Mouse (Mus musculus) neutrophil, adult 5-6 weeks (primary cell): ENCODE measurements around the gene Pard6a. TPM values are rescaled to one million over a fixed set of nuclear protein-coding genes. Genes with fewer than 3 reads are reported as not detected.

Experiments used
- ATAC-seq: fragments of 151-379, 151-347 bp; 2 replicates; pipeline ENCODE4 v1.8.0; 2017; ENCODE audit warnings: mild to moderate bottlenecking, moderate TSS enrichment; ENCODE audit not compliant: insufficient number of reproducible peaks, poor library complexity, low FRiP score, severe bottlenecking; ENCODE audit errors: extremely low read depth
- total RNA-seq: library from RNA; stranded (forward); fragments of 200-1000 nt; gene quantifications from 2 replicates; pipeline ENCODE4 v1.2.3, GENCODE M21; 2017

Gene Pard6a
- total RNA-seq: 3.8 and 4.7 TPM in 2 replicates

DNA sequence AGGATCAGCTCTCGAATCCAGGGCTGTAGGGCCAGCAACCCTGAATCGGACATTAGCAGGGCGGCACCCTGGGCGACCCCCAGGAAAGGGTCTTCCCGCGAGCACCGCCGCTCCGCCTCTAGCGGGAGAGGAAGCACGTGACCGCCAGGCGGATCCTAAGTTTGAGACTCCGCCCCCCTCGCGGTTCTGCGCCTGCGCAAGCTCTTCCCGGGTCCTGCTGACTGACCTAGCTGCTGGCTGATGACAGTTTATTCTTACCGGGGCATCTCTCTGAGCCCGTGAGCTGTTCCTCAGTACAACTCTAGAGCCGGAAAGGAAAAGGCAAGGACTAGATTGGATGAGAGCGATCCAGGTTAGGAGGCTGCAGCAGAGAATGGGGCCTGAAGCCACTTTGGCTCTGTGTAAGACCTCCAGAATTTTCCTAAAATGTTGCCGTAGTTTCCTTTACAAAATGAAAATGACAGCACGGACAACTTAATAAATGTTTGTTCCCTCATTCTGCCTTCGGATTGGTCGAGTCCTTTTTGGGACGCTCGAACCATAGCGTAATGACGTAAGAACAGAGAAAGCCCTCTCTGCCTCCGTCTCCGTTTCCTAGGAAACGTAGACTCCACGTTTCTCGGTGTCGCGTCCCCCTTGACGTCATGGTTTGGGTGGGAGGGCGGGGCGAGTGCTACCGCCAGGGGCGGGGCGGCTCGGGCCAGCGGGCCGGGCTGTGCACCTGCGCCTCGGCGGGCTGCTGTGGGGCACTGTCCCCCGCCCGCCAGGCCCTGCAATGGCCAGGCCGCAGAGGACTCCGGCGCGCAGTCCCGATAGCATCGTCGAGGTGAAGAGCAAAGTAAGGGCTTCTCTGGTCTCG, at the start of gene Pard6a, which contains the start of gene Acd:
Gene Pard6a, plus strand, starts transcription at position 183 of the 859 bp plus-strand sequence.
Gene Acd, minus strand, starts transcription at position 137 of the 859 bp plus-strand sequence.
- ATAC-seq: peak; percentile 70

GRCm38 (mm10) chr8:105657641-105658040, 43.3 kb upstream of the Pard6a start:
- ATAC-seq: no peak

DNA sequence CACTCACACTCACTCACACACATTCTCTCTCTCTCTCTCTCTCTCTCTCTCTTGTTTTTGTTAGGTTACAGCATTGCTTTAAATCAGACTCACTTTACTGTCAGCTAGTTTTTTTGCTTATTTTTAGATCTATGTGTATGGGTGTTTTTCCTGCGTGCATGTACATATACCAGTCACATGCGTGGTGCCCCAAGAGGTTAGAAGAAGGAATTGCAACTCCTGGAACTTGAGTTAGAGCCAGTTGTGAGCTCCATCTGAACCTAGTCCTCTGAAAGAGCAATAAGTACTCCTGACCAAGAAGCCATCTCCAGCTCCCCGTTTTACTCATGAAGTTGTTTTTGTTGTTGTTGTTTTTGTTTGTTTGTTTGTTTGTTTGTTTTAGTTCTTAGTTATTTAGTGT, 39.8 kb upstream of the Pard6a start:
- ATAC-seq: peak; percentile 74; the same call in 1 of the 2 replicates

- ATAC-seq: no peak
Measured at GRCm38 (mm10) chr8:105677891-105678290, 23.1 kb upstream of the Pard6a start.

DNA sequence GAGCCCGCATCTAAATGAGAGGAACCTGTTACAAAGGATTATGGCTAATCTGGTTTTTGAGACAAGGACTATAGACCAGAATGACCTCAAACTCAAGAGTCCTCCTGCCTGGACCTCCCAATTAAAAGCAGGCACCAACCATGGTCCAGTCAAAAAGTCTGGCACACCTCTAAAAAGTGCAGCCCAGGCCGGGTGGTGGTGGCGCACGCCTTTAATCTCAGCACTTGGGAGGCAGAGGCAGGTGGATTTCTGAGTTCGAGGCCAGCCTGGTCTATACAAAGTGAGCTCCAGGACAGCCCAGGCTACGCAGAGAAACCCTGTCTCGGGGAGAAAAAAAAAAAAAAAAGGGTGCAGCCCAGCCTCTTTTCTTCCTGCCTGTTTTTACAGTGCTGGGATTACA, 15.6 kb upstream of the Pard6a start:
- ATAC-seq: no peak

GRCm38 (mm10) chr8:105685796-105686308, 15.1 kb upstream of the Pard6a start, which contains the start of gene Carmil2:
Gene Carmil2, plus strand, starts transcription at chr8:105686274.
- peak; percentile 88 for ATAC-seq

- no peak for ATAC-seq
Measured at GRCm38 (mm10) chr8:105686551-105686950, 14.4 kb upstream of the Pard6a start.

- no peak for ATAC-seq
Measured at GRCm38 (mm10) chr8:105687512-105687911, 13.4 kb upstream of the Pard6a start.

GRCm38 (mm10) chr8:105688242-105688752, 12.7 kb upstream of the Pard6a start:
- no peak for ATAC-seq

DNA sequence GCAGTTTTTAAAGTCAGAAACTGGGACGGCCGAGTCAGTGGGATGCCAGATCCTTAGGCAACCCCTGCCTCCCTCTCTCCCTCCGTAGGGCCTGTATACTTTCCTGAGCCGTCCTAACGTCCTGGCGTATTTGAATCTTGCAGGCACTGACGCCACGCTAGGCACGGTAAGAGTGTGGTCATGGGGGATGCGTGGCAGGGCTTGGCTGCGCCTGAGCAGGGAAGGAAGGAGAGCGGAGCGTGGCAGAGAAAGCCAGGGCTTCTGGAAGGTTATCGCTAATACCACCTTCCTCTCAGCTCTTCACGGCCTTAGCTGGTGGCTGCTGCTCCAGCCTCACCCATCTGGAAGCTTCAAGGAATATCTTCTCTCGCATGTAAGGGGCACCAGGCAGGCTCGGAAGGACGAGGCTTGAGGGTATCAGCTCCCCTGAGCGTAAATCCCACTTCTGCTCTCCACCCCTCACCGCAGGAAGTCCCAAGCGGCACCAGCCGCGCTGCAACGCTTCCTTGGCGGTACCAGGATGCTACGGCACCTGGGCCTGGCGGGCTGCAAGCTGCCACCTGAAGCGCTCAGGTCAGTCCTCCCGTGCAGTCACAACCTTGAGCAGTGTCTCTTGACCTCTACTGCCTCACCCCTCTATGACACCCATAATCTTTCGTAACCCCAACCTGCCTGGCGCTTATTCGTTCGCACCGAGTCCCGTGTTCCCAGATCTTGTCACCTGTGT, 11.5 kb upstream of the Pard6a start:
- no peak for ATAC-seq

- ATAC-seq: no peak
Measured at GRCm38 (mm10) chr8:105689983-105690360, 11.0 kb upstream of the Pard6a start.

GRCm38 (mm10) chr8:105690978-105691377, 10.0 kb upstream of the Pard6a start:
- ATAC-seq: no peak

GRCm38 (mm10) chr8:105692449-105693182, 8.3 kb upstream of the Pard6a start:
- ATAC-seq: no peak

DNA sequence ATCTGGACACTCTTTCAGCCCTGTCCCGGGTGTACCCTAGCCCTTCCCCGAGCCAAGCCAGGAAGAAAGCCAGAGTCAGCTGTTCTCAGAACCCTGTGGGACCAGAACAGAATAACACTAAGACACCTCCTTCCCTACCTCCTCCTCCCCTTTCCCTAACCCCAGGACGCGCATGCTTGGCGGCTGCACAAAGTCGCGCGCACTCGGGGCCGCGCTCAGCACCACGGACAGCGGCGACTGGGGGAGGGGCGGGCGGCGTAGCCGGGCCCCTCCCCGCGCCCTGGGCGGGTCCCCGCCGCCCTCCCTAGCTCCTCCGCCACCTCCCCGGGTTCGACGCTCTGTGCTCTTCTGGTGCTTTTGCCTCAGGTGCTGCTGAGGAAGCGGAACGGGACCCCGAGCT, 7.3 kb upstream of the Pard6a start:
- ATAC-seq: no peak

- ATAC-seq: no peak
Measured at GRCm38 (mm10) chr8:105694051-105694799, 6.7 kb upstream of the Pard6a start.

GRCm38 (mm10) chr8:105695080-105695780, 5.7 kb upstream of the Pard6a start:
- ATAC-seq: no peak

GRCm38 (mm10) chr8:105697196-105697780, 3.7 kb upstream of the Pard6a start:
- no peak for ATAC-seq
